Mouse (Mus musculus): ENCODE measurements at regions not wholly inside any gene's neighbourhood (a gene's known extent, or its start where the extent isn't known, plus 50 kb on each side); places are given as distances from the start of the nearest gene placed in this dataset.

GRCm38 (mm10) chr4:26273754-26274153 is 72.9 kb downstream of the Manea start:
- no peak for DNase-seq

- DNase-seq: no peak
Observed at GRCm38 (mm10) chr4:26259230-26260029, 87.3 kb downstream of the Manea start.

DNA sequence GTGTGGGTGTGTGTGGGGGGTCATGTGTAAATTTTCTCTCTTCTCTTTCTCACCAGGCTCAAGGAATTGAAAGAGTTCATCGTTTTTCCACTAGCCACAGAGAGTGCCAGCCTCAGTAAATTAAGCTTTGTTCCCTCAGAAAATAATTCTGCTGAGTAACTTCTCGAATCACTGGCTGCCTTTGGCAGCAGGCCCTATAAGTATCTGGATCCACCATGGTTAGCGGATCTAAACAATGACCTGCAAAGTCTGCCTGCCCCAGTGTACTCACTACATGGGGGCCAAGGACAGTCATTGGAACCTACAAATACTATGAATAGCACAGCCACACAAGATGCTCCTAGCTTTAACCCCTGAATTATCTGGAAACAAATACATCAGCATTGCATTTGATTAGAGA is 90.8 kb downstream of the Manea start:
- DNase-seq: no peak

DNA sequence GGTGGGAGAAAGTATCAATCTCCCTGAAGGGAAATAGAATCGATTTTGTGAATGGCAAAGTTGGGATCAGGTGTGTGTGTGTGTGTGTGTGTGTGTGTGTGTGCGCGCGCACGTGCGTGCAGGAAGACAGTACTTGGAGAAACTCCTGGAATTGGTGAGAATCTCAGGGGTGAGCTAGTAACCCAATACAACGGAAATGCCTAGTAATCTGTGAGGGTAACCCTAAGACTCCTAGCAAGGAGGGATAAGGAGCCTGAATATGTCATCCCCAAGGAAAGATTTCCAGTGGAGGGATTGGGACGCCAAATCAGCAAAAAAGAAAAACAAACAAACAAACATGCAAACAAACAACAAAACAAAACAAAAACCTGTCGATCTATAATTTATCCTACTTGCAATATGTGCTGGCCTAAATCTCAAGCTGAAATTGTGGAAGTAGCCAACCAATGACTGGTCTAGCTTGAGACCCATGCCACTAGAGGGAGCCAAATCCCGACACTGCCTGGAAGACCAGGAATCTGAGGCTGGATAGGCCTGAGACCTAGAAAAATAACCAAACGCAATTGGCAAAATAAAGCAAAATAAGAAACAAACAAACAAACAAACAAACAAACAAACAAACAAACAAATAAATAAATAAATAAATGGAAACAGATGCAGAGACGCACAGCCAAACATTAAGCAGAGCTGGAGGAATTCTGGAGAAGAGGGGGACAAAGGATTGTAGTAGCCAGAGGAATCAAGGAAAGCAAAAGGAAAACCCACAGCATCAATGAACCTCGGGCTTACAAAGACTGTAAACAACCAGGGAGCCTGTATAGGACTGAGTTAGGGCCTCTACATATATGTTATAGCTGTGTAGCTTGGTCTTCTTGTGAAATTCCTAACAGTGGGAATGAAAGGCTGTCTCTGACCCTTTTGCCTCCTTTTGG is 98.5 kb downstream of the Manea start:
- DNase-seq: peak; percentile 69

DNA sequence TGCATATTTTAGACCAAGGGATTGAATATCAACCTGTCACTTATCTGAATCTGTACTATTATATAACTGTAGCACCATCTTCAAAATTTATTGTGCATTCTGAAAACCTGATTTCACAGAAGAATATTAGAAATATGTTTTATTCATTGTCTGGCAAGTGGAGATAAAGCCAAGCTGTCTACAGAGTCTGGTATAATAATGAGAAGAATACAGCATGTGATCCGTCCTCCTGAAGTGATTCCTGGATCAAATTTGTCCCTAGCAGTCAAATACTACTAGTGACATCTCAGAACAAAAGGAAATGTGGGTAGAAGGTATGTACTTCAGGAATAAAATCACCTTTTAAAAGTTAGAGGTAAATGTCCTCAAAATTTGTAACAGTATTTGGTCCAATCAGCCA is 123.4 kb downstream of the Manea start:
- DNase-seq: no peak

Measured in gastrocnemius, postnatal 10 days (tissue).